Mouse (Mus musculus) midbrain, embryonic 12.5 days (tissue): ENCODE data around the gene Batf. TPM values are rescaled to one million over a fixed set of nuclear protein-coding genes. Genes with fewer than 3 reads are reported as not detected.
A peak's percentile ranks its signal among the peaks of the same experiment; 100 is the strongest.
"Not testable (repeated sequence)": the region's sequence is repeated elsewhere in the genome, so short reads cannot be mapped to it uniquely, and the experiment has no call there.

Experiments used
- ATAC-seq: fragments of 200-750 bp; cut with Nextera tagmentation; 2 replicates; pipeline ENCODE4 v1.8.0; 2017; ENCODE audit warnings: low read depth, moderate TSS enrichment, moderate library complexity; ENCODE audit not compliant: low FRiP score
- H3K27ac ChIP-seq: fragments of 300-500 bp; sonication (generic); replicated peaks from 2 replicates; pipeline ENCODE4 v1.5.1; 2016; ENCODE audit warnings: mild to moderate bottlenecking
- H3K27me3 ChIP-seq: fragments of 300-500 bp; sonication (generic); 2 replicates; pipeline ENCODE4 v1.6.1; 2016; ENCODE audit warnings: mild to moderate bottlenecking
- H3K36me3 ChIP-seq: fragments of 300-500 bp; sonication (generic); 2 replicates; pipeline ENCODE4 v1.6.1; 2016
- H3K4me1 ChIP-seq: fragments of 300-500 bp; sonication (generic); 2 replicates; pipeline ENCODE4 v1.6.1; 2016
- H3K4me2 ChIP-seq: fragments of 300-500 bp; sonication (generic); replicated peaks from 2 replicates; pipeline ENCODE4 v1.6.1; 2016; ENCODE audit warnings: mild to moderate bottlenecking, moderate library complexity
- H3K4me3 ChIP-seq: fragments of 300-500 bp; sonication (generic); 2 replicates; pipeline ENCODE4 v1.5.1; 2016; ENCODE audit warnings: mild to moderate bottlenecking
- H3K9ac ChIP-seq: fragments of 300-500 bp; sonication (generic); replicated peaks from 2 replicates; pipeline ENCODE4 v1.6.1; 2016; ENCODE audit warnings: mild to moderate bottlenecking, moderate library complexity
- H3K9me3 ChIP-seq: fragments of 300-500 bp; sonication (generic); 2 replicates; pipeline ENCODE4 v1.6.1; 2016; ENCODE audit warnings: mild to moderate bottlenecking
- WGBS: fragments of 180-500 bp; shearing (Covaris S2); methylation state at CpG from one replicate; pipeline ENCODE4 v1.1.7; 2016; 5-methylcytosine and 5-hydroxymethylcytosine counted together
- polyA plus RNA-seq: library from polyadenylated mRNA; unstranded; fragments of >200 nt; fragmentation: Nextera tagmentation; extraction: Ambion mirVana; gene quantifications from 2 replicates; pipeline ENCODE4 v1.2.1, GENCODE M21; 2016

The Batf gene
- polyA plus RNA-seq, 1 experiment from 2014 or later, result 2.0 TPM

DNA sequence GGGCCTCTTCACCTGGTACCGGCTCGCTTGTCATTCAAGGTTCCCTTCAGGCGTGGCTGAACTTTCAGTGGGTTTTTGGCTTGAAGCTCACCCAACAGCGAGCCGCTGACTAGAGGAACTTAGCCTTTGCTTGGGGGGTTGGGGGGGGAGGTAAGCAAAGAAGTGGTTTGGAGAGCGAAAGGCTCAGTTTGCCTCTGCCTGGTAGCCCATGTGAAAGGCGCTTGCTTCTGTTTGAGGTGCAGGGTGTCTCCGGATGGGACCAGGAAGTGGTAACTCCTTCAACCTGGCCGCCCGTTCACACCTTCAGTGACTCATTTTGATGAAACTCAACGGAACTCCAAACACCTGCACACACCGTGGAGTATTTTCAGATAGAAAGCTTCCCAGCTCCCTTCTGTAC is 25.6 kb upstream of the Batf start:
- no peaks in the 10 kb centered on the region for H3K36me3 ChIP-seq
- ATAC-seq, result no peak
- H3K9ac ChIP-seq, result no peak overlapping the region
- no peak overlapping the region for H3K4me2 ChIP-seq
- no peaks in the 10 kb centered on the region for H3K4me1 ChIP-seq
- H3K4me3 ChIP-seq, result no peak overlapping the region
- no peaks in the 10 kb centered on the region for H3K27me3 ChIP-seq
- no peaks in the 10 kb centered on the region for H3K9me3 ChIP-seq
- H3K27ac ChIP-seq, result no peak overlapping the region
- WGBS, result 93% methylated on average over 12 of the region's 12 CpGs

DNA sequence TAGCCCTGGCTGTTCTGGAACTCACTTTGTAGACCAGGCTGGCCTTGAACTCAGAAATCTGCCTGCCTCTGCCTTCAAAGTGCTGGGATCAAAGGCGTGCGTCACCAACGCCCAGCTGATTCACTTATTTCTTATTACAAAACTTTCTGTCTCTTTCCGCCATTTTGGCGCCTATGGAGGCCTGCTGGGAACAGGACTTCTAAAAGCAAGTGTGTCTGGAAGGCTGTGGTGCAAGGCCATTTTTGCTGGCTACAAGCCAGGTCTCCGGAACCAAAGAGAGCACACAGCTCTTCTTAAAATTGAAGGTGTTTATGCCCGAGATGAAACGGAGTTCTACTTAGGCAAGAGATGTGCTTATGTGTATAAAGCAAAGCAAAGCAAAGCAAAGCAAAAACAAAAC is 24.2 kb upstream of the Batf start:
- not testable (repeated sequence) for H3K4me3 ChIP-seq, H3K9me3 ChIP-seq, H3K4me1 ChIP-seq, H3K9ac ChIP-seq, H3K27ac ChIP-seq, H3K36me3 ChIP-seq, H3K27me3 ChIP-seq, ATAC-seq, H3K4me2 ChIP-seq
- 84% methylated on average over 8 of the region's 8 CpGs for WGBS

DNA sequence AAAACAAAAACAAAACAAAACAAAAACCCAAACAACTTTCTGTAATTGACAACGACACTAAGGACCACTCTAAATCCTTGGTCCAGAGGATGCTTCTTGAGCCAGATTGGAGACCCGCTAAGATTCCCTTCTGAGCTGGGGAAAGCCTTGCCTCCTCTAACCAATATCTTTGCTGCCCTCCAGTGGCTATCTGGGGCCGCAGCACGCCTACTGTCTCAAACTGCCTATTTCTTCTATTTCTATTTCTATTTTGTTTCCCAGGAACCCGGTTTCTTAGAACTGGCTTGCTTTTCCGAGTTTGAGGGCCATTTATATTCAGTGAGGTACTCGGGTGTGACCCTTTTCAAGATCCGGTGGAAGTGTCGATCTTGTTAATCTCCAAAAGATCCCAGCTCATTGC is 23.6 kb upstream of the Batf start:
- Histone ChIP-seq H3K27ac (no peak overlapping the region), H3K9ac (no peak overlapping the region), H3K27me3 (no peaks in the 10 kb centered on the region), H3K36me3 (no peaks in the 10 kb centered on the region), H3K4me3 (no peak overlapping the region), H3K9me3 (no peaks in the 10 kb centered on the region), H3K4me2 (peak overlapping the region; percentile 17; the same call in 1 of the 2 replicates), H3K4me1 (no peaks in the 10 kb centered on the region)
- ATAC-seq, result no peak
- WGBS, result 16% methylated on average over 9 of the region's 9 CpGs

DNA sequence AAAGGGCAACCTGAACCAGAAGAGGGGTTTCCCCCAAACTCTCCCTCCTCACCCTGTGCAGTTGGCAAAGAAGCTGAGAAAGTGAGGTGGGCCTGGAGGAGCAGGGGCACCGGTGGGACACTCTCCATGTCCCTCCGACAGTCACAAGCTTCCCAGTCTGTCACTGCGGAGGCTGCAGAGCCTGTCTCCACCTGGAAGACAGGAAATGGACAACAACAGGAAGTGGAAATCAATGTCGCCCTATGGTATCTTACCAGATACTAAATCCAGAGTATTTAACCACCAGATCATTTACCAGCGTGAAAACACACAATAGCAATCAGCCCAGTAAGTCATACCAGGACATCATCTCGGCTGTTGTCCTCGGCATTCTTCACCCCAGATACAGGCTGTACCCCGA is 20.4 kb upstream of the Batf start:
- no peaks in the 10 kb centered on the region for H3K36me3 ChIP-seq
- no peak for ATAC-seq
- no peak overlapping the region for H3K4me3 ChIP-seq
- no peak overlapping the region for H3K27ac ChIP-seq
- no peak overlapping the region for H3K4me2 ChIP-seq
- no peak overlapping the region for H3K9ac ChIP-seq
- H3K27me3 ChIP-seq, result no peaks in the 10 kb centered on the region
- H3K9me3 ChIP-seq, result no peaks in the 10 kb centered on the region
- WGBS, result 89% methylated on average over 8 of the region's 8 CpGs
- peaks cover 4% of the 10 kb centered on the region; the same call in 1 of the 2 replicates for H3K4me1 ChIP-seq

DNA sequence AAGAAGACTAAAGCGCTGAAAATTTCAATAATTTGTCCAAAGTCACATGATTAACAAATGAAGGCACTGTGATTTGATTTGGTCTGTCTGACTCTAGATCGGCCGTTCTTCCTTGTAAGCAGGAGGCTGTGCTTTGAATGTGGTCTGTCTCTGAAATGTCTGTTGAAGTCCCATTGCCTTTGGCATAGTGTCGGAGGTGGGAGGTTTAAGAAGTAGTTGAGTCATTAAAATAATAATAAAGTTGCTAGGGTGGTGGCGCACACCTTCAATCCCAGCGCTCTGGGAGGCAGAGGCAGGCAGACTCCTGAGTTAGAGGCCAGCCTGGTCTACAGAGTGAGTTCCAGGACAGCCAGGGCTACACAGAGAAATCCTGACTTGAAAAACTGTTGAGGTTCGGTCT is 19.4 kb upstream of the Batf start:
- Histone ChIP-seq H3K9ac (no peak overlapping the region), H3K4me1 (peaks cover 4% of the 10 kb centered on the region; the same call in 1 of the 2 replicates), H3K27me3 (no peaks in the 10 kb centered on the region), H3K4me3 (no peak overlapping the region), H3K4me2 (no peak overlapping the region), H3K36me3 (no peaks in the 10 kb centered on the region), H3K27ac (no peak overlapping the region), H3K9me3 (no peaks in the 10 kb centered on the region)
- no peak for ATAC-seq
- 93% methylated on average over 7 of the region's 7 CpGs for WGBS

DNA sequence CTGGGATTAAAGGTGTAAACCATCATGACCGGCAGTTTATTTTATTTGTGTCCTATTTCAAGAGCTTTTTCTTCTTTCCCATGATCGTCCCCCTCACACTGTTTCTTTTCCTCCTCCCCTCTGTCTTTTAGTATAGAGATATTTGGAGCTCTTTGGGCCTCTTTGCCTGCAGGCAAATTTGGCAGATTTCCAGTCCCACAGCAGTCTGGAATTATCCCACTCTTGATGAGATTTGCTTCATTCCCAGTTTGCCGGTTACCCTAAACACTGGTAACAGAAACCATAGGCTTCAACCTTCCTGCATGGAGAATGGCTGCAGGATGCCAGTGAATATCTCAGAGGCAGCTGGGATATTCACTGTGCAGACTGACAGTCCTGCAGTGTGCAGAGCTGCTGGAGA is 17.8 kb upstream of the Batf start:
- no peak overlapping the region for H3K4me2 ChIP-seq
- H3K9ac ChIP-seq, result no peak overlapping the region
- no peaks in the 10 kb centered on the region for H3K27me3 ChIP-seq
- no peak for ATAC-seq
- no peaks in the 10 kb centered on the region for H3K36me3 ChIP-seq
- H3K9me3 ChIP-seq, result no peaks in the 10 kb centered on the region
- H3K4me1 ChIP-seq, result peaks cover 4% of the 10 kb centered on the region; the same call in 1 of the 2 replicates
- no peak overlapping the region for H3K4me3 ChIP-seq
- no peak overlapping the region for H3K27ac ChIP-seq
- whole genome bisulfite sequencing, result 72% methylated on average over 3 of the region's 3 CpGs

DNA sequence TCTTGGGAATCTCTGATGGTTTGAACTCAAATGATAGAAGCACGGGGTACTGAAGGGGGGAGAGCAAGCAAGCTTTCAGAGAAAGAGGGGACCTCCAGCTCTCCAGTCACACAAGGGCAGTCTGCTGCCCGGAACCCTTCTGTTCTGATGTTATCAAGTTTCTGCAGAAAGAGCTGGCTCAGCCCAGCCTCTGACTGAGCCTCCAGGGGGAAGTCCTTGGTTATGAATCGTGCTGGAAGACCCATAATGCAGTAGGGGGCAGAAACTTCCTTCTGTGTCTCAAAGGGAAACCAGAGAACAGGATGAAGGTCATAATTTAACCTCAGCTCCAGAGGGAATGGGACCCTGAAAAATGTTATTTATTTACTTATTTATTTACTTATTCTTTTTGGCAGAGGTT is 16.4 kb upstream of the Batf start:
- no peaks in the 10 kb centered on the region for H3K27me3 ChIP-seq
- H3K4me1 ChIP-seq, result peaks cover 4% of the 10 kb centered on the region; the same call in 1 of the 2 replicates
- H3K9ac ChIP-seq, result no peak overlapping the region
- H3K4me3 ChIP-seq, result no peak overlapping the region
- H3K4me2 ChIP-seq, result no peak overlapping the region
- H3K27ac ChIP-seq, result no peak overlapping the region
- no peak for ATAC-seq
- 78% methylated on average over 3 of the region's 3 CpGs for WGBS
- H3K9me3 ChIP-seq, result no peaks in the 10 kb centered on the region
- no peaks in the 10 kb centered on the region for H3K36me3 ChIP-seq

DNA sequence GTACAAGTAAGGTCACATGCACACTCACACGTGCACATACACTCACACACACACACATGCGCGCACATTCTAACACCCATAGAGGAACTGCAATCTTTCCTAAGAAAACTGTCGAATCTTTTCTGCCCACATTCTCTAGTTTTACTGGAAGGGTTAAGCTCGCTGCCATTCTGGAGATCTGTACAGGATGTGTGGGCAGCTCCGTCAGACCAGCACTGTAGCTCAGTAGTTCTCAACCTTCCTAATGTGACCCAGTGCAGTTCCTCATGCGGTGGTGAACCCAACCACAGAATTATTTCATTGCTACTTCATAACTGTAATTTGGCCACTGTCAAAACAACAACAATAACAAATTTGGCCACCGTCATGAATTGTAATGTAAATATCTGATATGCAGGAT is 12.6 kb upstream of the Batf start:
- Histone ChIP-seq H3K27ac (no peak overlapping the region), H3K36me3 (no peaks in the 10 kb centered on the region), H3K27me3 (no peaks in the 10 kb centered on the region), H3K4me3 (no peak overlapping the region), H3K9ac (no peak overlapping the region), H3K4me2 (no peak overlapping the region), H3K9me3 (peaks cover 4% of the 10 kb centered on the region; the same call in 1 of the 2 replicates), H3K4me1 (no peaks in the 10 kb centered on the region)
- WGBS, result 92% methylated on average over 8 of the region's 8 CpGs
- ATAC-seq, result no peak

DNA sequence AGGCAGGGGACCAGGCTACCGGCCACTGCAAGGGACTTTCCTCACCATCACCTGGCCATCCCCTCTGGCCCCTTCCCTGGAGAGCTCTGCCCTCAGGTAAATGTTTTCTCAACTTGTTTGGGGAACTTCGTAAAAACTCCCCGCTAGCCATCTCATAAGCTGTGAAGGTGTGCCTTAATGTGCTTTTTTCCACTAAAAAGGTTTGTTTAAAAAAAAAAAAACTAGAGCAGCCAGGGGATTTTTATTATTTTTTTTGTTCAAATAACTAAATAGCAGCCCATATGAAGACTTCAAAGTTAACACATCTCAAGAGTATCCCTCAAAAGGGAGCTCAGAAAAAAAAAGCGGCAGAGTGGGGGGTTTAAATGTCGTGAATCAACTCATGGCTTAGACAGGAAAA is 7.4 kb upstream of the Batf start:
- H3K27me3 ChIP-seq, result no peaks in the 10 kb centered on the region
- H3K4me3 ChIP-seq, result no peak overlapping the region
- no peak overlapping the region for H3K9ac ChIP-seq
- 84% methylated on average over 5 of the region's 5 CpGs for WGBS
- no peaks in the 10 kb centered on the region for H3K36me3 ChIP-seq
- no peak overlapping the region for H3K27ac ChIP-seq
- H3K9me3 ChIP-seq, result peaks cover 4% of the 10 kb centered on the region; the same call in 1 of the 2 replicates
- ATAC-seq, result no peak
- H3K4me1 ChIP-seq, result no peaks in the 10 kb centered on the region
- no peak overlapping the region for H3K4me2 ChIP-seq

DNA sequence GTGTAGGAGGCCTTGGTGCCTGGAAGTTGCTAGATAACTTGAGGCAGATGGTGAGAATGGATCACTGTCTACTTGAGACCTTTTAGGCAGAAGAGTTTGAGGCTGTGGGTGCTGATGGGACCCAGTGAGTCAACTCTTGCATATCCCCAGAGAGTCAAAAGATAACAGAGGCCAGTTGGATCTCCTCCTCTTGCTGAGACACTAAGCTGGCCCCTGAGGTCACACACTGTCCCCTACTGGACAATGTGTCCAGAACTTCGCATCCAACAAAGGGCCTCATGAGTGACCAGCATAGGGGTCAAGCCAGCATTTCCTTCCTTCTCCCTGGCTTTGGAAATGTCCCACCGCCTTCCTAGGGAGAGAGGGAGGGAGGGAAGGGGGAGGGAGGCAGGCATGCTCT is 6.7 kb upstream of the Batf start:
- H3K36me3 ChIP-seq, result no peaks in the 10 kb centered on the region
- no peak overlapping the region for H3K4me2 ChIP-seq
- no peak overlapping the region for H3K27ac ChIP-seq
- H3K9me3 ChIP-seq, result peaks cover 4% of the 10 kb centered on the region; the same call in 1 of the 2 replicates
- ATAC-seq, result no peak
- WGBS, result 65% methylated on average over 2 of the region's 2 CpGs
- no peaks in the 10 kb centered on the region for H3K27me3 ChIP-seq
- no peak overlapping the region for H3K4me3 ChIP-seq
- no peak overlapping the region for H3K9ac ChIP-seq
- no peaks in the 10 kb centered on the region for H3K4me1 ChIP-seq

DNA sequence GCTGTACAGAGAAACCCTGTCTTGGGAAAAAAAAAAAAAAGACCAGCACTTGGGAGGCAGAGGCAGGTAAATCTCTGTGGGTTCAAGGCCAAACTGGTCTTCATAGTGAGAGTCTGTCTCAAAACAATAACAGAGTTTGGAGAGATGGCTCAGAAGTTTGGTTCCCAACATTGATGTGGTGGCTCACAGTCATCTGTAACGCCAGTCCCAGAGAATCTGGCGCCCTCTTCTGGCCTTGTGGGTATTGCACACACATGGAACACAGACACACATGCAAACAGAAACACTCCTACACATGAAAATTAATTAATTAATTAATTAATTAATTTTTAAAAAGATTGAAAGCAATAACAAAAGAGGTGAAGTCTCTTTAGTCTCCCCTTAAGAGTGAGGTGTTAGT is 4.1 kb upstream of the Batf start:
- no peaks in the 10 kb centered on the region for H3K27me3 ChIP-seq
- H3K4me1 ChIP-seq, result no peaks in the 10 kb centered on the region
- WGBS, result 48% methylated on average over 2 of the region's 2 CpGs
- no peaks in the 10 kb centered on the region for H3K36me3 ChIP-seq
- H3K9ac ChIP-seq, result no peak overlapping the region
- H3K27ac ChIP-seq, result no peak overlapping the region
- ATAC-seq, result no peak
- H3K4me2 ChIP-seq, result no peak overlapping the region
- no peak overlapping the region for H3K4me3 ChIP-seq
- H3K9me3 ChIP-seq, result peaks cover 4% of the 10 kb centered on the region; the same call in 1 of the 2 replicates

DNA sequence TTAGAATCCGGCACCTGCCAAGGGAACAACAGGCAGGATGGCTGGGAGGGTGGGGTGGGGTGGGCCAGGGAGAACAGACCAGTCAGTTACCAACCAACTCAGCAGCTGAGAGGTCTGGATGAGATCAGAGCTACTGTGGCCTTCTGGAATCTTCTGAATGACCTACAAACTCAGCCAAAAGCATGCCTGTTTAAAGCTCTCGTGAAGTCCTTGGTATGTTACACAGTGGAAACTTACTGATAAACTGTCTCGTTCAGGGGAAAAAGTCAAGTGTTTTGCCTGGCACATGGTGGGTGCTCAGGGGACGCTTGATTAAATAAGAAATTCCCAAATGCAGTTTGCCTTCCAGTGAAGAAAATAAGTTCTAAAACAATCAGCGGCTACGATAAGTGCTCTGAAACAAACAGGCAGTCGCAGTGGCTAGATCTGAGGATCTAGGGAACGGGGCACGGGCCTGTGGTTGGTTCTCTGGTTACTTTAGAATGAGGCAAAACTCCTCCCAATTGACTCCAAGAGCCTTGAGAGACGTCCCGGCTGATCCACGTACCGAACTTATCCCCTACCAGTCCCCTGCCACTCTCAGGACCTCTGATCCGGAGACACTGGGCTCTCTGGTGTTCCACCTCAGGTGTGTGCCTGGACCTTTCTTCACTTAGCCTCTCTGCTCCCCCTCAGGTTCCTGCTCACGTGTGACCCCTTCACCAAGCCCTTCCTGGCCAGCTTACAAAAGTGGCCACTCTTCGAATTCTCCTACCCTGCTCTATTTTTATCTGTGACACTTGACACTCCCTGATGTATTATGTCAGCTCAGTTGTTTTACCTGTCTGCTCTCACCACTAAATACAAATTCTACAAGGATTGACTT is 1.8 kb upstream of the Batf start:
- H3K36me3 ChIP-seq, result no peaks in the 10 kb centered on the region
- no peak overlapping the region for H3K4me2 ChIP-seq
- H3K9ac ChIP-seq, result no peak overlapping the region
- WGBS, result 84% methylated on average over 16 of the region's 16 CpGs
- no peaks in the 10 kb centered on the region for H3K27me3 ChIP-seq
- no peak overlapping the region for H3K4me3 ChIP-seq
- no peak overlapping the region for H3K27ac ChIP-seq
- no peak for ATAC-seq
- no peaks in the 10 kb centered on the region for H3K4me1 ChIP-seq
- H3K9me3 ChIP-seq, result no peaks in the 10 kb centered on the region

DNA sequence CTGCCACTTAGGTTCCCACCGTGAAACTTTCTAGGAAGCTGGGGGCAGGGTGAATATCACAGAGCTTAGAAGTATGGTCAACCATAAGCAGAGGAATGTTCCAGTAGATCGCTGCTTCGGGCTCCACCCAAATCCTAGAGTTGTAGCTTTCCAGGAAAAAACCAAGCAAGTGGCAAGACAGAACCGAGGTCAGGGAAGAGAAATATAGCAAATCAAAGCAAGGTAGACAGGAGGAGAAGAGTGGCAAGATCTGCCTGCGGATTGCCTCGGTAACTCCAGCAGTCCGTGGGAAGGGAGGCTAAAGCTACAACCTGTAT is 706 bp downstream of the Batf start:
- no peak overlapping the region for H3K4me3 ChIP-seq
- 80% methylated on average over 7 of the region's 7 CpGs for WGBS
- H3K27me3 ChIP-seq, result no peaks in the 10 kb centered on the region
- H3K9ac ChIP-seq, result no peak overlapping the region
- no peak overlapping the region for H3K4me2 ChIP-seq
- no peaks in the 10 kb centered on the region for H3K36me3 ChIP-seq
- no peak for ATAC-seq
- no peaks in the 10 kb centered on the region for H3K9me3 ChIP-seq
- H3K4me1 ChIP-seq, result no peaks in the 10 kb centered on the region
- no peak overlapping the region for H3K27ac ChIP-seq
